Mouse (Mus musculus) ES-E14 (cell line): Measurements from ENCODE around the gene Mtap.

Source experiments
- HCFC1 ChIP-seq: IDR thresholded peaks from 2 replicates; pipeline ENCODE4 v1.6.1; 2012; ENCODE audit warnings: low read length, inconsistent platforms, borderline replicate concordance; ENCODE audit not compliant: insufficient read depth
- MAFK ChIP-seq: IDR thresholded peaks from 2 replicates; pipeline ENCODE4 v1.6.1; 2014; ENCODE audit warnings: mild to moderate bottlenecking, low read depth, low read length, inconsistent platforms; ENCODE audit not compliant: insufficient read depth
- ZNF384 ChIP-seq: IDR thresholded peaks from 2 replicates; pipeline ENCODE4 v1.6.1; 2012; ENCODE audit warnings: low read depth, low read length, inconsistent platforms

DNA sequence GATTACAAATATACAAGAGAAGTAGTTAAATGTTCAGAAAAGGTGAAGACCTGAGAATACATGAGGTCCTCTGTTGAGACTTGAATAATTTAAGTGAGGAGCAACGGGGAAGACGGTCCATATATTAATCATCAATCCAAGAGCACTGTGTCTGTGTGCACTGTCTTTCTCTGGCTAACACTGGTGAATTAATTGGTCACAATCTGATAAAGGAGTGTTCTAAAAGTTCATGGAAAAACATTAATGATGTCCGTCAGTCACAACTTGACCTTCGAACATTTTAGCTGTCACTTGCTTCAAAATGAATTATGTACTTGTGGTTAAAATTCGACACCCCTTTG lies 8.0 kb upstream of the Mtap start:
- no peak for TF ChIP-seq MAFK
- no peak for TF ChIP-seq HCFC1
- TF ChIP-seq ZNF384: no peak
